Mouse (Mus musculus) liver (tissue): ENCODE measurements at regions not wholly inside any gene's neighbourhood (a gene's known extent, or its start where the extent isn't known, plus 50 kb on each side); places are given as distances from the start of the nearest gene placed in this dataset.
A peak's percentile ranks its signal among the peaks of the same experiment; 100 is the strongest.

Experiments used
- DNase-seq: peaks from one replicate; pipeline ENCODE4 v3.0.0-alpha.2; 2020; ENCODE audit warnings: mixed read lengths

- no peak for DNase-seq
These were observed 352.8 kb upstream of the Arglu1 start for GRCm38 (mm10) chr8:9042835-9043792.

DNA sequence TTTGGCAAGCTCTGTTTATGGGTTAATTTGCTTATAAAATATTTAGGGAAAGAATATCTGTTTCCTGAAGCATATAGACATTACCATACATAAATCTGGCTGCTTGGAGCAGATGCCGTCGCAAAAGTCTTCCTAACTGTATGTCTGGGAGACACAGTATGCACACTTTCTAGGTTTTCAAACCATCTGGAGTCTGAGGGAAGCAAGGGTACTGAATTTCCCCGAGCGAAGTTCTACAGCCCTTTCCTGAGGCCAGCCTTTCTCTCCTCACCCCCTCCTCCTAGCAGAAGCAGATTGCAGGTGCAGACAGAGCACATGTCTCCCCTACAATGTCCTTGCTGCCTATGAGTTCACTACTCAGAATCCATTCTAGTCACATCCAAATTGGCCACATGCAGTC, 338.8 kb upstream of the Arglu1 start:
- DNase-seq, result no peak

GRCm38 (mm10) chr8:9027672-9028071, 337.4 kb upstream of the Arglu1 start:
- no peak for DNase-seq

- DNase-seq, result no peak
These were observed 335.6 kb upstream of the Arglu1 start for GRCm38 (mm10) chr8:9025872-9026271.

GRCm38 (mm10) chr8:9025378-9025777, 335.1 kb upstream of the Arglu1 start:
- no peak for DNase-seq

GRCm38 (mm10) chr8:9020744-9021143, 330.4 kb upstream of the Arglu1 start:
- DNase-seq, result no peak

DNA sequence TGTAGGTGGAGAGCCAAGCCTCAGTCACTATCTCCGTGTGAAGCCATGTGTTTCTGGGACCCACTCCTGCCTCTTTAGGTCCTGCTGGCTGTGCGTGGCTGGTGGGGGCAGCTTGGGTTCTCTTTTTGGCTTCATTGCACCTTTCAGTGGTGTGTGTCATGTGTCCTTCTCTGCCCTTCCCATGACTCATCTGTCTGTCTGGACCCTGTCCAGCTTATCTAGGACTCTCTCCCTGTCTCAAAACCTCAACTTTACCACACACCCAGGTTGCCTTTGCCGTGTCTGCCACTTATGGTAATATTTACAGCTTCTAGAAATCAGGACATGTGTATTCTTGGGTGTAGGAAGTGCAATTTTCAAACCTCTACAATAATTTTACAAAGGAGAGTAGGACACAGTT, 329.9 kb upstream of the Arglu1 start:
- DNase-seq, result no peak

- no peak for DNase-seq
These were observed 321.6 kb upstream of the Arglu1 start for GRCm38 (mm10) chr8:9011785-9012510.

GRCm38 (mm10) chr8:9008006-9008780, 317.9 kb upstream of the Arglu1 start:
- no peak for DNase-seq

DNA sequence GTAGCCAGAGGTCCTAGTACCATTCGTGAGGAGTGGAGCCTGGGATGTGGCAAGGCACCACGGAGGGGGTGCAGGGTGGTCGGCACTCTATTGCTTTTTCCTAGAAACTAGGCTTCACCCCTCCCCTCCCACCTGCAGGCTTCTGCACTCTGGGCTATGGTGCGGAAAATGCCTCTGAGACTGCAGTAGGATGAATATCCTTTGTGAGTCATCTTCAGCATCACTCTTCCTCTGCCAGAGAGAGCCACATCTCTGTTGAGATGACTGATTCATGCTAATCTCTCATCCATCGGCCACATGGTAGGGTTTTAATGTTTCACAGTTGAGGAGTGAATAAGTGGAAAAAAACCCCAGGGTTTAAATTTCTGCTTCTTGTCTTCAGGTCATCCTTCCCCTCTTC, 309.6 kb upstream of the Arglu1 start:
- DNase-seq, result no peak

- no peak for DNase-seq
These were observed 307.3 kb upstream of the Arglu1 start for GRCm38 (mm10) chr8:8997621-8998020.

DNA sequence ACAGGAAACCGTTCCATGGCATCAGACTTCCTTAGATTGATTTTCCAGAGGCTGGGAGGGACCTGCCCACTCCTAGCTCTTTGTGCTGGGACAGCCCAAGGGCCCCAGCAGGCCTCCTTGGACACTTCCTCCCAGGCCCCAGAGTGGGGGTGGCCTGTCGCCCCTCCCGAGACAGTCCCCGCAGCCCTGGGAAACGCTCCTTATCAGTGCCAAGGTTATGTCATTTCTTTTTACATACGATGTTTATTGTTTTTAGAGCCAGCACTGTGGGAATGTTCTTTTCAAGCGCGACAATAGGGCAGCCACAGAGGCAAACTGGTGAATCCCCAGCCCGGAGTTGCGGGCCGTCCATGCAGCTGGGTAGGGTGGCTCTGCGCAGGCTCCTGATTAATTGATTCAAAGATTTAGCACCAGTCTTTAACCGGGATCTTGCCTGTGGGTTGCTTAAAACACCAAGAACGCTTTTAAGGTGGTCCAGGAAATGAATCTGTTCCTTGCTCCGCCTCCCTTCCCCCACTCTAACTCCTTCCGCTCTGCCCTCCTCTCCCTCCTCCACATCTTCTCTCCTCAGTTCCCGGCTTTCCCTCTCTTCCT, 304.4 kb upstream of the Arglu1 start:
- peak; percentile 39 for DNase-seq

- DNase-seq, result no peak
These were observed 303.7 kb upstream of the Arglu1 start for GRCm38 (mm10) chr8:8994008-8994407.

- peak; percentile 70 for DNase-seq
These were observed 302.2 kb upstream of the Arglu1 start for GRCm38 (mm10) chr8:8992461-8993032.

GRCm38 (mm10) chr8:8991026-8991425, 300.7 kb upstream of the Arglu1 start:
- DNase-seq, result no peak

GRCm38 (mm10) chr8:8986068-8986467, 295.7 kb upstream of the Arglu1 start:
- DNase-seq, result no peak

DNA sequence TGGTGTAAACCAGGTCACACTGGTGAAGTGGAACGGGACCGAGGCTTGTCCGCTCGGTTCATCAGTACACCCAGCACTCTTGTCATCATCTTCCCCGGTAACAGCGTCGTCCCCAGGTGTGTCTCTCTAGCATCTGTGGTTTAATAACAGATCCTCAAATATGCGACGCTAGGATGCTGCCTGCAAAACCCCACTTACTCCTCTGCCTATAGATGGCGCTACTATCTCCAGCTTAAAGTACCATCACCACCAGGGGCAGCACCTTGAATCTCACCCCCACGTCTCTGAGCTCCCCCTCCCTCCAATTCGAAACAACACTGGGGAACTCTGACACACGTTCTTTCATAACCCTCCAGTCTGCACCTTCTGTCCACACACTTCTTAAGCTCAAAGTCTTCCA, 295.1 kb upstream of the Arglu1 start:
- no peak for DNase-seq

DNA sequence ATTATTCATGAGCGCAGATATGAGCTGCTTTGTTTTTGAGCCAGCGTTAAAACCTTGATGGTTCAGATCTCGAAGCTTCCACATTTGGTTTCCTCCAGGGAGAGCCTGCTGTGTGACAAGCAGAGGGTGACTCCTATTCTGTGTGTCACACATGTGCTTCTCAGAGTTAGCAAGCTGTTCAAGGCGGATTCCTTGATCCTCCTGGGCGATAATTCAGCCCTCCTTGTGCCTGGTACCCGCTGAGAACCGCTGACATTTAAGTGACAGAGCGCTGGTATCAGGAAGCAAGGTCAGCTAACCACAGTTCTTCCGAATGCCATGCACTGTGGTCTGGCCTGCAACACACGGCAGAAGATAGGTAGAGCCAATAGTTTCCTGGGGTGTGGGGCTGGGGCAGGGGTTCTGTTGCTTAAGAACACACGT, 294.5 kb upstream of the Arglu1 start:
- no peak for DNase-seq

- DNase-seq, result no peak
These were observed 294.0 kb upstream of the Arglu1 start for GRCm38 (mm10) chr8:8984159-8984828.

- no peak for DNase-seq
These were observed 292.9 kb upstream of the Arglu1 start for GRCm38 (mm10) chr8:8983133-8983661.

- DNase-seq, result no peak
These were observed 288.6 kb upstream of the Arglu1 start for GRCm38 (mm10) chr8:8978969-8979368.

GRCm38 (mm10) chr8:8973769-8974168, 283.4 kb upstream of the Arglu1 start:
- no peak for DNase-seq
